Mouse (Mus musculus): Measurements from ENCODE around the gene Enkur. TPM values are rescaled to one million over a fixed set of nuclear protein-coding genes. Genes with fewer than 3 reads are reported as not detected.

Enkur gene
- polyA plus RNA-seq, 1 experiment = 0.19 TPM

GRCm38 (mm10) chr2:21235844-21236386 is 30.8 kb upstream of the Enkur start:
- H3K27me3 ChIP-seq (replicated peaks; ENCODE audit: control insufficient read depth, insufficient read depth, low read length) = no peaks in the 10 kb centered on the region
- peak overlapping the region; percentile 29; the same call in 1 of the 2 replicates for H3K27ac ChIP-seq (ENCODE audit: insufficient read depth, low read depth, low read length)
- WGBS = 84% methylated on average over 4 of the region's 4 CpGs
- no peak for TF ChIP-seq CTCF (conservative IDR thresholded peaks at IDR 0.05; ENCODE audit: insufficient read depth, insufficient read length, low read depth, low read length)
- TF ChIP-seq POLR2A (IDR thresholded peaks at IDR 0.05; ENCODE audit: low read depth, low read length) = no peak
- no peak overlapping the region for H3K4me3 ChIP-seq (ENCODE audit: insufficient read depth, low read depth, low read length)
- H3K36me3 ChIP-seq (ENCODE audit: control insufficient read depth, insufficient read depth, low read length) = no peaks in the 10 kb centered on the region
- DNase-seq = no peak
- H3K4me1 ChIP-seq (ENCODE audit: control insufficient read depth, insufficient read depth, low read length) = no peaks in the 10 kb centered on the region

GRCm38 (mm10) chr2:21234871-21235648 is 29.9 kb upstream of the Enkur start:
- WGBS = 67% methylated on average over 9 of the region's 9 CpGs
- Histone ChIP-seq H3K27ac (ENCODE audit: insufficient read depth, low read depth, low read length) (peak overlapping the region; percentile 29; the same call in 1 of the 2 replicates), H3K27me3 (replicated peaks; ENCODE audit: control insufficient read depth, insufficient read depth, low read length) (no peaks in the 10 kb centered on the region), H3K4me1 (ENCODE audit: control insufficient read depth, insufficient read depth, low read length) (no peaks in the 10 kb centered on the region), H3K4me3 (ENCODE audit: insufficient read depth, low read depth, low read length) (no peak overlapping the region), H3K36me3 (ENCODE audit: control insufficient read depth, insufficient read depth, low read length) (no peaks in the 10 kb centered on the region)
- TF ChIP-seq CTCF (conservative IDR thresholded peaks at IDR 0.05; ENCODE audit: insufficient read depth, insufficient read length, low read depth, low read length) (no peak), POLR2A (IDR thresholded peaks at IDR 0.05; ENCODE audit: low read depth, low read length) (no peak)
- peak; percentile 54 for DNase-seq

GRCm38 (mm10) chr2:21231147-21231546 is 26.0 kb upstream of the Enkur start:
- no peaks in the 10 kb centered on the region for H3K27me3 ChIP-seq (replicated peaks; ENCODE audit: control insufficient read depth, insufficient read depth, low read length)
- WGBS = 82% methylated on average over 3 of the region's 3 CpGs

GRCm38 (mm10) chr2:21230276-21230675 is 25.1 kb upstream of the Enkur start:
- TF ChIP-seq CTCF (conservative IDR thresholded peaks at IDR 0.05; ENCODE audit: insufficient read depth, insufficient read length, low read depth, low read length) (no peak), POLR2A (IDR thresholded peaks at IDR 0.05; ENCODE audit: low read depth, low read length) (no peak)
- Histone ChIP-seq H3K36me3 (ENCODE audit: control insufficient read depth, insufficient read depth, low read length) (no peaks in the 10 kb centered on the region), H3K27me3 (replicated peaks; ENCODE audit: control insufficient read depth, insufficient read depth, low read length) (no peaks in the 10 kb centered on the region), H3K4me3 (ENCODE audit: insufficient read depth, low read depth, low read length) (no peak overlapping the region), H3K27ac (ENCODE audit: insufficient read depth, low read depth, low read length) (no peak overlapping the region), H3K4me1 (ENCODE audit: control insufficient read depth, insufficient read depth, low read length) (no peaks in the 10 kb centered on the region)
- no peak for DNase-seq
- 68% methylated on average over 2 of the region's 2 CpGs for WGBS

More at GRCm38 (mm10) chr2:21231147-21231546, 26.0 kb upstream of the Enkur start:
- H3K4me1 ChIP-seq (ENCODE audit: control insufficient read depth, insufficient read depth, low read length) = no peaks in the 10 kb centered on the region
- no peak overlapping the region for H3K27ac ChIP-seq (ENCODE audit: insufficient read depth, low read depth, low read length)
- no peak for TF ChIP-seq CTCF (conservative IDR thresholded peaks at IDR 0.05; ENCODE audit: insufficient read depth, insufficient read length, low read depth, low read length)
- TF ChIP-seq POLR2A (IDR thresholded peaks at IDR 0.05; ENCODE audit: low read depth, low read length) = no peak
- no peaks in the 10 kb centered on the region for H3K36me3 ChIP-seq (ENCODE audit: control insufficient read depth, insufficient read depth, low read length)
- no peak overlapping the region for H3K4me3 ChIP-seq (ENCODE audit: insufficient read depth, low read depth, low read length)
- DNase-seq = no peak

- H3K4me1 ChIP-seq (ENCODE audit: control insufficient read depth, insufficient read depth, low read length) = no peaks in the 10 kb centered on the region
- TF ChIP-seq POLR2A (IDR thresholded peaks at IDR 0.05; ENCODE audit: low read depth, low read length) (no peak), CTCF (conservative IDR thresholded peaks at IDR 0.05; ENCODE audit: insufficient read depth, insufficient read length, low read depth, low read length) (no peak)
- no peak overlapping the region for H3K4me3 ChIP-seq (ENCODE audit: insufficient read depth, low read depth, low read length)
- no peaks in the 10 kb centered on the region for H3K27me3 ChIP-seq (replicated peaks; ENCODE audit: control insufficient read depth, insufficient read depth, low read length)
- H3K27ac ChIP-seq (ENCODE audit: insufficient read depth, low read depth, low read length) = no peak overlapping the region
- no peaks in the 10 kb centered on the region for H3K36me3 ChIP-seq (ENCODE audit: control insufficient read depth, insufficient read depth, low read length)
- no peak for DNase-seq
- whole genome bisulfite sequencing = 89% methylated on average over 9 of the region's 9 CpGs
Measured at GRCm38 (mm10) chr2:21222453-21223384, 17.6 kb upstream of the Enkur start.

- TF ChIP-seq POLR2A (IDR thresholded peaks at IDR 0.05; ENCODE audit: low read depth, low read length) (no peak), CTCF (conservative IDR thresholded peaks at IDR 0.05; ENCODE audit: insufficient read depth, insufficient read length, low read depth, low read length) (no peak)
- DNase-seq = no peak
Measured at GRCm38 (mm10) chr2:21215284-21215683, 10.1 kb upstream of the Enkur start.

More at GRCm38 (mm10) chr2:21215284-21215683, 10.1 kb upstream of the Enkur start:
- H3K27me3 ChIP-seq (replicated peaks; ENCODE audit: control insufficient read depth, insufficient read depth, low read length) = no peaks in the 10 kb centered on the region
- H3K4me3 ChIP-seq (ENCODE audit: insufficient read depth, low read depth, low read length) = no peak overlapping the region
- H3K36me3 ChIP-seq (ENCODE audit: control insufficient read depth, insufficient read depth, low read length) = peaks cover 1% of the 10 kb centered on the region; the same call in 1 of the 2 replicates
- 88% methylated on average over 2 of the region's 2 CpGs for WGBS
- no peak overlapping the region for H3K27ac ChIP-seq (ENCODE audit: insufficient read depth, low read depth, low read length)
- no peaks in the 10 kb centered on the region for H3K4me1 ChIP-seq (ENCODE audit: control insufficient read depth, insufficient read depth, low read length)
